ENCODE assay signal across 9 mouse cellular contexts in genomic region chr9:120591490-120591889, GRCm38 (mm10). TPM values are rescaled to one million over a fixed set of nuclear protein-coding genes. Genes with fewer than 3 reads are reported as not detected.
DNase-seq lines count a peak whose midpoint lies in the region; ATAC-seq and TF ChIP-seq lines count a peak whose summit lies in the region.
"Had no signal": no experiment of that assay in that cellular context is flagged by ENCODE, and none has a peak within 500 bp of the region (broad histone marks: within the 10 kb centered on the region; RNA-seq: fewer than 3 reads in every experiment).

No protein-coding gene starts in this region.

- peak; percentile 97 for DNase-seq in intestine, embryonic 14.5 days (ENCODE audit: low spot score)
- no peak for DNase-seq in ES-E14 (ENCODE audit: low read depth, low spot score)
- DNase-seq in cerebellum, postnatal 10 days, result peak; percentile 85 to 90
- DNase-seq in layer of hippocampus, postnatal 36 days, result peak; percentile 61 to 70
- peak; percentile 83 for DNase-seq in stomach, postnatal 0 days (ENCODE audit: low spot score)

- TF ChIP-seq EP300 in stomach, postnatal 0 days (optimal IDR thresholded peaks at IDR 0.05), result no peak

- no peaks in the 10 kb centered on the region for H3K4me1 ChIP-seq in intestine, embryonic 14.5 days (replicated peaks; ENCODE audit: control insufficient read depth, insufficient read depth, low read length)
- no peaks in the 10 kb centered on the region for H3K4me1 ChIP-seq in intestine, embryonic 16.5 days (ENCODE audit: control insufficient read depth, insufficient read depth, low read length)
- peaks cover 0 to 11% of the 10 kb centered on the region in 2 experiments; a peak in 1 of 4 replicates for H3K4me1 ChIP-seq in ES-E14 (ENCODE audit: control insufficient read depth in 2 of 2, insufficient read depth in 2 of 2, low read length in 2 of 2, poor library complexity in 1 of 2)
- no peaks in the 10 kb centered on the region for H3K4me1 ChIP-seq in stomach, postnatal 0 days (replicated peaks; ENCODE audit: control insufficient read depth, insufficient read depth)
- H3K4me1 ChIP-seq: embryonic facial prominence, embryonic 12.5 days had no signal

- H3K9me3 ChIP-seq in intestine, embryonic 14.5 days (ENCODE audit: control insufficient read depth, low read length), result no peaks in the 10 kb centered on the region
- H3K9me3 ChIP-seq in intestine, embryonic 16.5 days (ENCODE audit: control insufficient read depth, low read length), result no peaks in the 10 kb centered on the region
- H3K9me3 ChIP-seq in ES-E14 (ENCODE audit: control insufficient read depth, insufficient read depth, low read depth, low read length), result no peaks in the 10 kb centered on the region
- H3K9me3 ChIP-seq in stomach, postnatal 0 days (ENCODE audit: control insufficient read depth, low read length), result no peaks in the 10 kb centered on the region
- H3K9me3 ChIP-seq: embryonic facial prominence, embryonic 12.5 days had no signal

- no peaks in the 10 kb centered on the region for H3K36me3 ChIP-seq in intestine, embryonic 14.5 days (ENCODE audit: control insufficient read depth, insufficient read depth, low read length)
- no peaks in the 10 kb centered on the region for H3K36me3 ChIP-seq in intestine, embryonic 16.5 days (ENCODE audit: control insufficient read depth, insufficient read depth, low read length)
- no peaks in the 10 kb centered on the region for H3K36me3 ChIP-seq in ES-E14 (ENCODE audit: control insufficient read depth, insufficient read depth, low read length, poor library complexity, severe bottlenecking)
- H3K36me3 ChIP-seq in stomach, postnatal 0 days (ENCODE audit: control insufficient read depth, insufficient read depth, low read length), result no peaks in the 10 kb centered on the region
- H3K36me3 ChIP-seq: embryonic facial prominence, embryonic 12.5 days had no signal

- in situ Hi-C loops in ES-E14 (cut with MboI; ENCODE audit: low sequenced_read_pairs in 2 of 2, unreplicated experiment in 2 of 2), result no loop called here

- TF ChIP-seq CTCF in stomach, postnatal 0 days (IDR thresholded peaks at IDR 0.05; ENCODE audit: low read depth), result peak; percentile 90

- WGBS in intestine, embryonic 14.5 days, result 4% methylated on average over 9 of the region's 9 CpGs
- WGBS in intestine, embryonic 16.5 days, result 1% methylated on average over 9 of the region's 9 CpGs
- WGBS in stomach, postnatal 0 days, result 2% methylated on average over 9 of the region's 9 CpGs

- no peaks in the 10 kb centered on the region for H3K27me3 ChIP-seq in intestine, embryonic 14.5 days (replicated peaks; ENCODE audit: control insufficient read depth, insufficient read depth, low read length)
- H3K27me3 ChIP-seq in intestine, embryonic 16.5 days (replicated peaks; ENCODE audit: control insufficient read depth, insufficient read depth, low read length), result no peaks in the 10 kb centered on the region
- H3K27me3 ChIP-seq in stomach, postnatal 0 days (ENCODE audit: control insufficient read depth, insufficient read depth, low read length), result no peaks in the 10 kb centered on the region
- H3K27me3 ChIP-seq: embryonic facial prominence, embryonic 12.5 days had no signal

- no peak overlapping the region for H3K4me2 ChIP-seq in intestine, embryonic 14.5 days (ENCODE audit: low read length)
- H3K4me2 ChIP-seq in intestine, embryonic 16.5 days (ENCODE audit: low read depth, low read length), result no peak overlapping the region
- no peak overlapping the region for H3K4me2 ChIP-seq in stomach, postnatal 0 days (replicated peaks; ENCODE audit: low read depth)
- H3K4me2 ChIP-seq: embryonic facial prominence, embryonic 12.5 days had no signal

- H3K4me3 ChIP-seq in intestine, embryonic 14.5 days (ENCODE audit: low read depth, low read length), result no peak overlapping the region
- no peak overlapping the region for H3K4me3 ChIP-seq in intestine, embryonic 16.5 days (ENCODE audit: low read length)
- H3K4me3 ChIP-seq in ES-E14 (ENCODE audit: insufficient read depth in 1 of 2, low read depth in 1 of 2, low read length in 2 of 2, poor library complexity in 1 of 2, severe bottlenecking in 1 of 2), result no peak overlapping the region
- H3K4me3 ChIP-seq in stomach, postnatal 0 days (ENCODE audit: low read depth, low read length), result no peak overlapping the region
- H3K4me3 ChIP-seq: embryonic facial prominence, embryonic 12.5 days had no signal

- ATAC-seq in intestine, embryonic 14.5 days (replicated peaks; ENCODE audit: low FRiP score, low TSS enrichment, low read depth), result no peak
- no peak; the same call in 1 of the 2 replicates for ATAC-seq in intestine, embryonic 16.5 days
- ATAC-seq in granulocyte monocyte progenitor cell, adult 5-6 weeks (replicated peaks; ENCODE audit: poor library complexity, severe bottlenecking), result peak; percentile 82
- ATAC-seq in megakaryocyte-erythroid progenitor cell, adult 5-6 weeks (replicated peaks; ENCODE audit: low FRiP score, low TSS enrichment, poor library complexity, severe bottlenecking), result peak; percentile 74
- ATAC-seq in stomach, postnatal 0 days (ENCODE audit: low FRiP score, low TSS enrichment), result no peak

- H3K27ac ChIP-seq in intestine, embryonic 14.5 days (ENCODE audit: low read depth), result no peak overlapping the region
- H3K27ac ChIP-seq in intestine, embryonic 16.5 days (ENCODE audit: low read length), result no peak overlapping the region
- H3K27ac ChIP-seq in ES-E14 (ENCODE audit: insufficient read depth, low read depth, low read length, poor library complexity, severe bottlenecking), result no peak overlapping the region
- H3K27ac ChIP-seq in stomach, postnatal 0 days (replicated peaks), result no peak overlapping the region
- H3K27ac ChIP-seq: embryonic facial prominence, embryonic 12.5 days had no signal

- no peak overlapping the region for H3K9ac ChIP-seq in intestine, embryonic 14.5 days (ENCODE audit: low read length)
- H3K9ac ChIP-seq in intestine, embryonic 16.5 days (ENCODE audit: low read depth, low read length), result no peak overlapping the region
- no peak overlapping the region for H3K9ac ChIP-seq in ES-E14 (ENCODE audit: insufficient read depth, low read depth, low read length, poor library complexity, severe bottlenecking)
- no peak overlapping the region for H3K9ac ChIP-seq in stomach, postnatal 0 days (ENCODE audit: low read length)
- H3K9ac ChIP-seq: embryonic facial prominence, embryonic 12.5 days had no signal

TF ChIP-seq in ES-E14, 5 proteins besides CTCF, POLR2A, EP300 and RAD21:
- peak; percentile 42; the same call in 1 of the 2 replicates for TF ChIP-seq ZC3H11A (IDR thresholded peaks at IDR 0.05; ENCODE audit: borderline replicate concordance, low read depth, low read length)
- no peak for TF ChIP-seq HCFC1 (IDR thresholded peaks at IDR 0.05; ENCODE audit: borderline replicate concordance, insufficient read depth, low read length)

RNA-seq across cellular contexts. Expression of gene Rpl14, which starts 20.2 kb away (rescaled TPM):
- polyA plus RNA-seq in intestine, embryonic 14.5 days (2014; fragmentation: Nextera tagmentation; extraction: Ambion mirVana), result 1,190 and 1,204 TPM in 2 replicates
- polyA plus RNA-seq in intestine, embryonic 16.5 days (2015; fragmentation: Nextera tagmentation; extraction: Ambion mirVana), result 753 and 789 TPM in 2 replicates
- 1,425 and 1,546 TPM in 2 replicates for total RNA-seq in ES-E14 (2012; rRNA removed)
- 1,591 and 1,842 TPM in 2 replicates for total RNA-seq in granulocyte monocyte progenitor cell, adult 5-6 weeks (2014; fragmentation: Nextera tagmentation)
- total RNA-seq in granulocyte monocyte progenitor cell, adult 5-6 weeks (2017), result 1,837 and 2,050 TPM in 2 replicates
- total RNA-seq in layer of hippocampus, postnatal 36 days (2021), result 100 to 1,000 TPM; 302 to 311 TPM
- total RNA-seq in megakaryocyte-erythroid progenitor cell, adult 5-6 weeks (2014; fragmentation: Nextera tagmentation), result 2,590 and 2,648 TPM in 2 replicates
- total RNA-seq in megakaryocyte-erythroid progenitor cell, adult 5-6 weeks (2017), result 3,531 and 3,679 TPM in 2 replicates
- polyA plus RNA-seq in stomach, postnatal 0 days (2015; fragmentation: Nextera tagmentation; extraction: Ambion mirVana), result 742 and 777 TPM in 2 replicates

RNA-seq across cellular contexts. Expression of gene Entpd3, which starts 51.9 kb away (rescaled TPM):
- 3.3 and 4.0 TPM in 2 replicates for polyA plus RNA-seq in intestine, embryonic 14.5 days (2014; fragmentation: Nextera tagmentation; extraction: Ambion mirVana)
- polyA plus RNA-seq in intestine, embryonic 16.5 days (2015; fragmentation: Nextera tagmentation; extraction: Ambion mirVana), result 1.7 and 1.9 TPM in 2 replicates
- 0.45 and 0.53 TPM in 2 replicates for total RNA-seq in ES-E14 (2012; rRNA removed)
- not detected in 2 replicates for total RNA-seq in granulocyte monocyte progenitor cell, adult 5-6 weeks (2014; fragmentation: Nextera tagmentation)
- total RNA-seq in granulocyte monocyte progenitor cell, adult 5-6 weeks (2017), result not detected in 2 replicates
- total RNA-seq in layer of hippocampus, postnatal 36 days (2021), result 1 to 10 TPM; 7.0 to 7.4 TPM
- not detected in 2 replicates for total RNA-seq in megakaryocyte-erythroid progenitor cell, adult 5-6 weeks (2014; fragmentation: Nextera tagmentation)
- total RNA-seq in megakaryocyte-erythroid progenitor cell, adult 5-6 weeks (2017), result 0.27 TPM in 1 of 2 replicates, not detected in the other
- polyA plus RNA-seq in stomach, postnatal 0 days (2015; fragmentation: Nextera tagmentation; extraction: Ambion mirVana), result 2.1 and 2.3 TPM in 2 replicates

Comparison
In these comparisons a context has a peak if more than half of its experiments do, and no peak if none do; other contexts are left out.
1. ATAC-seq: peak in granulocyte monocyte progenitor cell, adult 5-6 weeks (single experiment) and megakaryocyte-erythroid progenitor cell, adult 5-6 weeks (single experiment); none in intestine, embryonic 14.5 days (single experiment), intestine, embryonic 16.5 days (single experiment) and stomach, postnatal 0 days (single experiment).